Mouse (Mus musculus) lung, postnatal 0 days (tissue): ENCODE data around the gene Cplx1.

Source experiments
- CTCF ChIP-seq: IDR thresholded peaks from 2 replicates; pipeline ENCODE4 v1.5.1; 2016; ENCODE audit warnings: antibody characterized with exemption, mild to moderate bottlenecking
- EP300 ChIP-seq: IDR thresholded peaks from 2 replicates; pipeline ENCODE4 v1.6.1; 2016; ENCODE audit warnings: antibody characterized with exemption, mild to moderate bottlenecking, control low read depth

- TF ChIP-seq EP300 (no peak), CTCF (no peak)
These were observed 48.3 kb downstream of the Cplx1 start for GRCm38 (mm10) chr5:108501573-108501972.
